Mouse (Mus musculus) kidney, embryonic 14.5 days (tissue): ENCODE measurements around the gene Ptpn3. TPM values are rescaled to one million over a fixed set of nuclear protein-coding genes. Genes with fewer than 3 reads are reported as not detected.

Experiments
- ATAC-seq: fragments of 200-750 bp; cut with Nextera tagmentation; 2 replicates; pipeline ENCODE4 v1.8.0; 2017; ENCODE audit warnings: moderate number of reproducible peaks, mild to moderate bottlenecking, moderate TSS enrichment, moderate library complexity; ENCODE audit not compliant: low FRiP score, low TSS enrichment
- H3K27ac ChIP-seq: fragments of 300-500 bp; sonication (generic); 2 replicates; pipeline ENCODE4 v1.5.1; 2014; ENCODE audit warnings: low read depth, mild to moderate bottlenecking, low read length, moderate library complexity, mixed read lengths
- H3K27me3 ChIP-seq: fragments of 300-500 bp; sonication (generic); 2 replicates; pipeline ENCODE4 v1.6.1; 2014; ENCODE audit warnings: mild to moderate bottlenecking, low read length; ENCODE audit not compliant: control insufficient read depth, insufficient read depth
- H3K36me3 ChIP-seq: fragments of 300-500 bp; sonication (generic); 2 replicates; pipeline ENCODE4 v1.6.1; 2014; ENCODE audit warnings: low read length, mixed read lengths; ENCODE audit not compliant: control insufficient read depth, insufficient read depth
- H3K4me1 ChIP-seq: fragments of 300-500 bp; sonication (generic); 2 replicates; pipeline ENCODE4 v1.6.1; 2014; ENCODE audit warnings: low read length, mixed read lengths; ENCODE audit not compliant: control insufficient read depth, insufficient read depth
- H3K4me2 ChIP-seq: fragments of 300-500 bp; sonication (generic); replicated peaks from 2 replicates; pipeline ENCODE4 v1.6.1; 2014; ENCODE audit warnings: low read depth, mild to moderate bottlenecking, low read length
- H3K4me3 ChIP-seq: fragments of 300-500 bp; sonication (generic); 2 replicates; pipeline ENCODE4 v1.5.1; 2014; ENCODE audit warnings: mild to moderate bottlenecking, low read length
- H3K9ac ChIP-seq: fragments of 300-500 bp; sonication (generic); 2 replicates; pipeline ENCODE4 v1.6.1; 2014; ENCODE audit warnings: low read depth, mild to moderate bottlenecking, low read length, moderate library complexity
- H3K9me3 ChIP-seq: fragments of 300-500 bp; sonication (generic); 2 replicates; pipeline ENCODE4 v1.6.1; 2016; ENCODE audit warnings: low read length; ENCODE audit not compliant: control insufficient read depth
- WGBS: fragments of 180-500 bp; shearing (Covaris S2); extraction: QIAGEN DNeasy Blood & Tissue Kit; methylation state at CpG from one replicate; pipeline ENCODE4 v1.1.7; 2014; 5-methylcytosine and 5-hydroxymethylcytosine counted together
- polyA plus RNA-seq: library from polyadenylated mRNA; unstranded; fragments of >200 nt; fragmentation: Nextera tagmentation; extraction: Ambion mirVana; gene quantifications from 2 replicates; pipeline ENCODE4 v1.2.1, GENCODE M21; 2014

The Ptpn3 gene
- polyA plus RNA-seq, 1 experiment from 2014 or later = 17.0 TPM

- H3K4me3 ChIP-seq = no peak overlapping the region
- no peak overlapping the region for H3K27ac ChIP-seq
- no peak for ATAC-seq
- H3K36me3 ChIP-seq = peaks cover 6% of the 10 kb centered on the region; the same call in 1 of the 2 replicates
- H3K4me1 ChIP-seq = 0 out of 2 replicates have a peak, but pooled peaks cover 2% of the 10 kb centered on the region
- H3K4me2 ChIP-seq = no peak overlapping the region
- no peak overlapping the region for H3K9ac ChIP-seq
- 61% methylated on average over 8 of the region's 8 CpGs for WGBS
- H3K27me3 ChIP-seq = no peaks in the 10 kb centered on the region
- H3K9me3 ChIP-seq = no peaks in the 10 kb centered on the region
Observed at GRCm38 (mm10) chr4:57262451-57262850, 39.2 kb downstream of the Ptpn3 start.

DNA sequence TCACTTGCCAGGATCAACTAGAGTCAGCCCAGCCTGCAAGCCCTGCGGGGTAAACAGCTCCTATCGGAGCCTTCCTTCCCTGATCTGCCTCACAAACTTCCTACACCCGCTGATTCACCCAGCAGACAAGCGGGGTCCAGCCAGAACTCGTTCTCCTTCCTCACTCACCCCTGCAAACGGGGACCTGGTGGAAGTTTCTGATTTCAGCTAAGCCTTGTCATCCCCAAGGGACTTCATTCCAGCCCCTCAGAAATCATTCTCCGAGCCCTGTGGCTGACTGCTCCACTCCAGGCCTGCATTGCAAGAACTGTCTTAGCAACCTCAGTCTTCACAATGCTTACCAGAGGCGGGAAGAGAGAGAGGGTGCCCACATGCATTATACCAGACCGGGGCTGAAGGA lies 39.8 kb downstream of the Ptpn3 start:
- 24% methylated on average over 9 of the region's 9 CpGs for WGBS
- Histone ChIP-seq H3K27me3 (no peaks in the 10 kb centered on the region), H3K36me3 (peaks cover 6% of the 10 kb centered on the region; the same call in 1 of the 2 replicates), H3K27ac (no peak overlapping the region), H3K4me2 (no peak overlapping the region), H3K4me1 (0 out of 2 replicates have a peak, but pooled peaks cover 2% of the 10 kb centered on the region), H3K9ac (no peak overlapping the region), H3K4me3 (no peak overlapping the region), H3K9me3 (no peaks in the 10 kb centered on the region)
- ATAC-seq = no peak

- Histone ChIP-seq H3K9ac (no peak overlapping the region), H3K27me3 (no peaks in the 10 kb centered on the region), H3K4me3 (no peak overlapping the region), H3K4me1 (0 out of 2 replicates have a peak, but pooled peaks cover 2% of the 10 kb centered on the region), H3K9me3 (no peaks in the 10 kb centered on the region), H3K27ac (peak overlapping the region; percentile 3; the same call in 1 of the 2 replicates), H3K4me2 (no peak overlapping the region), H3K36me3 (0 out of 2 replicates have a peak, but pooled peaks cover 5% of the 10 kb centered on the region)
- WGBS = 34% methylated on average over 14 of the region's 14 CpGs
- ATAC-seq = peak; percentile 47; the same call in 1 of the 2 replicates
Observed at GRCm38 (mm10) chr4:57258159-57259035, 43.2 kb downstream of the Ptpn3 start.

GRCm38 (mm10) chr4:57257409-57257808 lies 44.2 kb downstream of the Ptpn3 start:
- H3K27ac ChIP-seq = no peak overlapping the region
- 93% methylated on average over 8 of the region's 8 CpGs for WGBS
- no peak overlapping the region for H3K4me2 ChIP-seq
- H3K9me3 ChIP-seq = no peaks in the 10 kb centered on the region
- H3K36me3 ChIP-seq = 0 out of 2 replicates have a peak, but pooled peaks cover 4% of the 10 kb centered on the region
- H3K27me3 ChIP-seq = no peaks in the 10 kb centered on the region
- no peak for ATAC-seq
- no peak overlapping the region for H3K9ac ChIP-seq
- 0 out of 2 replicates have a peak, but pooled peaks cover 2% of the 10 kb centered on the region for H3K4me1 ChIP-seq
- H3K4me3 ChIP-seq = no peak overlapping the region

GRCm38 (mm10) chr4:57256761-57257160 lies 44.9 kb downstream of the Ptpn3 start:
- 0 out of 2 replicates have a peak, but pooled peaks cover under 1% of the 10 kb centered on the region for H3K4me1 ChIP-seq
- no peaks in the 10 kb centered on the region for H3K27me3 ChIP-seq
- WGBS = 49% methylated on average over 4 of the region's 4 CpGs
- H3K36me3 ChIP-seq = 0 out of 2 replicates have a peak, but pooled peaks cover 4% of the 10 kb centered on the region
- no peak overlapping the region for H3K4me3 ChIP-seq
- no peak overlapping the region for H3K9ac ChIP-seq
- H3K9me3 ChIP-seq = no peaks in the 10 kb centered on the region
- ATAC-seq = no peak
- no peak overlapping the region for H3K27ac ChIP-seq
- H3K4me2 ChIP-seq = no peak overlapping the region

DNA sequence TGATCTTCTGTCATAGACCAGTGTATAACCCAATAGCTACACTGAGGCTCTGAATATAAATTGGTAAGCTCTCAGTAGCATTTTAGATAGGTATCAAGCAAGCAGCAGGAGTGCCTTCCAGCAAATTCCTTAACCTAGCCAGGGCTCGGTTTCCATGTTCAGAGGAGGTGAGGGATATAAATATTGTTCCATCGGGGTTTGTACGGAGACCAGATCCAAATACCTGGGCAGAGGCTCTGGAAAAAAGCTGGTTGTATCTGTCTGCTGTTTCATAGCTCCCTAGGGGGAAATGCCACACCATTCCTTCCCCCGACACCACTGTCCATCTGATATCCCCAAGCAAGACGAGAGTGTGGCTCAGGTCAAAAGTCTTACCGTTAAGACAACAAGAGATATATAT lies 47.2 kb downstream of the Ptpn3 start:
- no peak for ATAC-seq
- H3K4me1 ChIP-seq = no peaks in the 10 kb centered on the region
- H3K36me3 ChIP-seq = no peaks in the 10 kb centered on the region
- no peaks in the 10 kb centered on the region for H3K27me3 ChIP-seq
- H3K9ac ChIP-seq = no peak overlapping the region
- H3K27ac ChIP-seq = no peak overlapping the region
- H3K4me3 ChIP-seq = no peak overlapping the region
- WGBS = 33% methylated on average over 6 of the region's 6 CpGs
- no peak overlapping the region for H3K4me2 ChIP-seq
- H3K9me3 ChIP-seq = no peaks in the 10 kb centered on the region

DNA sequence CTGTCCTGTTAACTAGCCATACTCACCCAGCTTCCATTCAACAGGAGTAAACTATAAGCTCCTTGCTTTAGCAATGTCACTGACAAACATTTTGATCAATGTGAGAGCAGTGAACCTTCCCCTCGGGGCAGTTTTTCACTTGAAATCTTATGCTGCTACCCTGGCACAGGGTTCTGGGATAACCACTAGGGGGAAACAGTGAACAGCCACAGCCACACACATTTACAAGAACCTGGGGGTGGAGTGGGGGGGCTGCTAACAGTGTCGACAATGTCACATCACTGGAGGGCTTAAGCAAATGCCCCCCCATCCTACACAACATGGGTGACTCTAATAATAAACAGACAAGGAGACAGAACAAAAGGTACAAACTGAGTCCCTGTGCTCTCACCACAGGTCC lies 51.0 kb downstream of the Ptpn3 start:
- 23% methylated on average over 2 of the region's 2 CpGs for WGBS
- no peak overlapping the region for H3K4me3 ChIP-seq
- H3K9me3 ChIP-seq = no peaks in the 10 kb centered on the region
- no peak overlapping the region for H3K27ac ChIP-seq
- no peak overlapping the region for H3K4me2 ChIP-seq
- 0 out of 2 replicates have a peak, but pooled peaks cover 3% of the 10 kb centered on the region for H3K36me3 ChIP-seq
- 0 out of 2 replicates have a peak, but pooled peaks cover 2% of the 10 kb centered on the region for H3K4me1 ChIP-seq
- no peaks in the 10 kb centered on the region for H3K27me3 ChIP-seq
- no peak for ATAC-seq
- H3K9ac ChIP-seq = no peak overlapping the region

- Histone ChIP-seq H3K9me3 (no peaks in the 10 kb centered on the region), H3K27me3 (no peaks in the 10 kb centered on the region), H3K36me3 (0 out of 2 replicates have a peak, but pooled peaks cover 3% of the 10 kb centered on the region), H3K4me3 (no peak overlapping the region), H3K9ac (no peak overlapping the region), H3K4me2 (no peak overlapping the region), H3K27ac (no peak overlapping the region), H3K4me1 (0 out of 2 replicates have a peak, but pooled peaks cover 2% of the 10 kb centered on the region)
- no peak for ATAC-seq
- 15% methylated on average over 8 of the region's 8 CpGs for WGBS
Observed at GRCm38 (mm10) chr4:57249108-57249507, 52.5 kb downstream of the Ptpn3 start.

DNA sequence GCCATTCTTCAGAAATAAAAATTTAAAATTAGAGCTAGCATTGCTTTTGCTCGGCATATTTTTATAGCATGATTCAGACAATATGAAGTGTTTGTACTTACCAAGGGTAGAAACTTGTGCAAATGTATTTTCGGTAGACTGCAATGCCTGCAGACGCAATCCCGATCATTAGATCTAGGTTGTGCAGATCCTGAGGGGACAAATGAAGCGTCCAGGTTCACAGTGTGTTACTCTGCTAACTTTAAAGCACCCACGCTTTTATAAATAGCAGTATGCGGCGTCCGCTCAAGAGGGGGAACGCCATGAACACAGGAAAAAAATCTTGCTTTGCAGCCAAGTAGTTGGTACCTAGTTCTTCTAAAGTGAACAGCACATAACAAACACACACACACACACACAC lies 56.8 kb downstream of the Ptpn3 start:
- Histone ChIP-seq H3K9ac (no peak overlapping the region), H3K4me3 (no peak overlapping the region), H3K4me1 (0 out of 2 replicates have a peak, but pooled peaks cover 2% of the 10 kb centered on the region), H3K27ac (no peak overlapping the region), H3K4me2 (no peak overlapping the region), H3K27me3 (no peaks in the 10 kb centered on the region), H3K9me3 (no peaks in the 10 kb centered on the region), H3K36me3 (0 out of 2 replicates have a peak, but pooled peaks cover 3% of the 10 kb centered on the region)
- no peak for ATAC-seq
- 91% methylated on average over 10 of the region's 10 CpGs for WGBS
